Mouse (Mus musculus) kidney, adult 10 weeks (tissue): ENCODE data around the gene Olfr1493-ps1. TPM values are rescaled to one million over a fixed set of nuclear protein-coding genes. Genes with fewer than 3 reads are reported as not detected.

Experiments
- polyA plus RNA-seq: library from polyadenylated mRNA; stranded (reverse); fragments of 350-450 nt; fragmentation: Illumina TruSeq; extraction: RNeasy Lipid Tissue Mini Kit (QIAGEN cat#74804); gene quantifications from one replicate; pipeline ENCODE4 v1.2.3, GENCODE M21; 2014; ENCODE audit warnings: low read depth, low replicate concordance

The Olfr1493-ps1 gene
- not detected for polyA plus RNA-seq

DNA sequence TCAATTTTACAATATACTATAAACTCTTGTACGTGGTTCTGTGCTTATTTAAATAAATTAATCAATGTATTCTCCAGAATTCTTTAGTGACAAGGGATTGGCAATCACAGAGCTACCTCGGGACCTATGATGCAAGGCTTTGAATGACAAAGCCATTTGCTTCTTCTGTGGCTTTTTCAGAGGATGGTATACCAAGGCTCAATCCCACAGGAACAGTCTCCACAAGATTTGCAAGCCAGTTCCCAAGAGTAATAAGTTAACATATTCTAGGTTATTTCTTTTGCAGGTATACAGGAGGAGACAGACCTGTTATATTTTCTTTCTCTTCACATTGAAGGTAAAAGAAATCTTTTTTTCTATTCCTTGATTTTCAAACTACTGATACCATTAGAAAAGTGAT, at the start of gene Olfr1493-ps1:
Olfr1493-ps1 (plus strand) TSS at position 301 of the 400 bp plus-strand sequence.

DNA sequence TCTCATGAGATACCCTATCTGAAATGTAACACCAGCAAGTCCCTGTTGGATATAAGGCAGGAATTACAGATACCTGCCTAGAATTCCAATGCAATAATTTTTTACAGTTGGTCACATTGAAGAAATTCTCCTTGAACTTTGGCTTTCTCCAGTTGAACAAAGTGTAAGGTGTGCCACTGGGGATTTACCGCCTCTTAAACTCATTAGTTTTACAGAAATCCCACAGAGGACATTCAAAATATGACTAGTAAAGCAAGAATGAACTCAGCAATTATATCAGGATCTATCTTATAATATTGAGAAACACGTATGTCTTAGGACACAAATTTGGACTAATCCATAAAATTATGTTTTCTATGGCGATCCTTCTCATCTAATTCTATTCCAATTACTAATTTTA, 26.1 kb upstream of the Olfr1493-ps1 start, which contains the start of gene Olfr1491:
Olfr1491 (plus strand) TSS at position 301 of the 400 bp plus-strand sequence.

GRCm38 (mm10) chr19:13739428-13739827, 16.4 kb downstream of the Olfr1493-ps1 start, which contains the start of gene Olfr1494:
Gene Olfr1494, plus strand, starts transcription at chr19:13739728.

GRCm38 (mm10) chr19:13764306-13764705, 41.2 kb downstream of the Olfr1493-ps1 start, which contains the start of gene Olfr1495:
Gene Olfr1495, plus strand, starts transcription at chr19:13764606.

DNA sequence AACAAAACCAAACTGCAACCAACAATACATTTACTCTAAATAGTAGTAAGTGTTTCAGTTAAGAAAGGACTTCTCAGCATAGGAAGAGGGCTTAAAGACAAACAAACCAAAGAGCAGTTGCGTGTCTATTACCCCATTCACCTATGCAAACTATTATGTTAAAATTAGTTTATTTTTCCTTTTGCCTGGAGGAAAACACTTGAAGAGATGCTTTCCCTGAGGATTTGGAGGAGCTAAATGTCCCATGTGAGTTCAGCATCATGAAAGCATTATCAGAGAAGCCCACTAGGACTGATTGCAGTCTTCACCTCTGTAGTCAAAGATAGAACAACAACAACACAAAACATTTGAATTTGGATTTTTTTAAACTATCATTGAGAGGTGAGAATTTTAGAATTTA, 54.5 kb downstream of the Olfr1493-ps1 start, which contains the start of gene Olfr1496:
Olfr1496 (plus strand) TSS at position 301 of the 400 bp plus-strand sequence.

Other genes with a start within 250 kb of the Olfr1493-ps1 start
- gene Olfr1475, start 243.1 kb upstream of the Olfr1493-ps1 start, polyA plus RNA-seq, result not detected
- not detected for gene Olfr1477, start 222.7 kb upstream of the Olfr1493-ps1 start, polyA plus RNA-seq
- gene Olfr1480, start 195.4 kb upstream of the Olfr1493-ps1 start, polyA plus RNA-seq, result not detected
- gene Olfr1484, start 139.8 kb upstream of the Olfr1493-ps1 start, polyA plus RNA-seq, result not detected
- gene Olfr1487, start 105.9 kb upstream of the Olfr1493-ps1 start, polyA plus RNA-seq, result not detected
- not detected for gene Olfr1489, start 91.7 kb upstream of the Olfr1493-ps1 start, polyA plus RNA-seq
- not detected for gene Olfr1490, start 72.2 kb upstream of the Olfr1493-ps1 start, polyA plus RNA-seq
- gene Olfr1491, start 26.0 kb upstream of the Olfr1493-ps1 start, polyA plus RNA-seq, result not detected
- not detected for gene Olfr1494, start 16.4 kb downstream of the Olfr1493-ps1 start, polyA plus RNA-seq
- not detected for gene Olfr1495, start 41.3 kb downstream of the Olfr1493-ps1 start, polyA plus RNA-seq
- gene Olfr1496, start 54.6 kb downstream of the Olfr1493-ps1 start, polyA plus RNA-seq, result not detected
- gene Olfr1497, start 74.9 kb downstream of the Olfr1493-ps1 start, polyA plus RNA-seq, result not detected
- not detected for gene Olfr1499, start 96.2 kb downstream of the Olfr1493-ps1 start, polyA plus RNA-seq
- gene Olfr1500, start 107.2 kb downstream of the Olfr1493-ps1 start, polyA plus RNA-seq, result not detected
- gene Olfr1501, start 127.4 kb downstream of the Olfr1493-ps1 start, polyA plus RNA-seq, result not detected
- gene Olfr1502, start 138.5 kb downstream of the Olfr1493-ps1 start, polyA plus RNA-seq, result not detected
- not detected for gene Olfr1504, start 174.7 kb downstream of the Olfr1493-ps1 start, polyA plus RNA-seq
- not detected for gene Olfr1505, start 190.3 kb downstream of the Olfr1493-ps1 start, polyA plus RNA-seq